Mouse (Mus musculus): ENCODE data around the gene Ubac2. TPM values are rescaled to one million over a fixed set of nuclear protein-coding genes. Genes with fewer than 3 reads are reported as not detected.
"Not testable (repeated sequence)": the region's sequence is repeated elsewhere in the genome, so short reads cannot be mapped to it uniquely, and the experiment has no call there.

Ubac2 gene
- polyA plus RNA-seq, 1 experiment from 2014 or later: 52.4 TPM

DNA sequence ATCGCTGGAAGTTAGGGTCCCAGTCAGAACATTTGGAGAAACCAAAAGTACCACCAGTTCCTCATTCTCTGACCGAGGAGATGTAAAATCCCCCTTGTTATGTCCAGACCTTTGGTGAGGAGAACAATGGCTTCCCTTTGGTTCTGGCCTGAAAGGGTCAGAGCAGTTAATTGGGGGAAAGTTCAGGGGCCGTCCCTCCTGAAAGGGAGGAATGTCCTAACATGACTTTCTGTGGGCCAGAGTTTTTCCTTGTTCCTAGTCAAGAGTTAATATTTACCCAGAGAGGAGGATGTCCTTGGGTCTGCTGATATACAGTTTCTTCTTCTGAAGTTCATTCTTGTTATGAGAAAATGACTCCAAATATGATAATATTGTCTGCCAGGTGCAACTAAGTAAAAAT is 189.6 kb downstream of the Ubac2 start:
- not testable (repeated sequence) for ATAC-seq (ENCODE audit: low FRiP score, low TSS enrichment); H3K9ac ChIP-seq (replicated peaks; ENCODE audit: low read length)
- WGBS: 54% methylated on average over 3 of the region's 3 CpGs

DNA sequence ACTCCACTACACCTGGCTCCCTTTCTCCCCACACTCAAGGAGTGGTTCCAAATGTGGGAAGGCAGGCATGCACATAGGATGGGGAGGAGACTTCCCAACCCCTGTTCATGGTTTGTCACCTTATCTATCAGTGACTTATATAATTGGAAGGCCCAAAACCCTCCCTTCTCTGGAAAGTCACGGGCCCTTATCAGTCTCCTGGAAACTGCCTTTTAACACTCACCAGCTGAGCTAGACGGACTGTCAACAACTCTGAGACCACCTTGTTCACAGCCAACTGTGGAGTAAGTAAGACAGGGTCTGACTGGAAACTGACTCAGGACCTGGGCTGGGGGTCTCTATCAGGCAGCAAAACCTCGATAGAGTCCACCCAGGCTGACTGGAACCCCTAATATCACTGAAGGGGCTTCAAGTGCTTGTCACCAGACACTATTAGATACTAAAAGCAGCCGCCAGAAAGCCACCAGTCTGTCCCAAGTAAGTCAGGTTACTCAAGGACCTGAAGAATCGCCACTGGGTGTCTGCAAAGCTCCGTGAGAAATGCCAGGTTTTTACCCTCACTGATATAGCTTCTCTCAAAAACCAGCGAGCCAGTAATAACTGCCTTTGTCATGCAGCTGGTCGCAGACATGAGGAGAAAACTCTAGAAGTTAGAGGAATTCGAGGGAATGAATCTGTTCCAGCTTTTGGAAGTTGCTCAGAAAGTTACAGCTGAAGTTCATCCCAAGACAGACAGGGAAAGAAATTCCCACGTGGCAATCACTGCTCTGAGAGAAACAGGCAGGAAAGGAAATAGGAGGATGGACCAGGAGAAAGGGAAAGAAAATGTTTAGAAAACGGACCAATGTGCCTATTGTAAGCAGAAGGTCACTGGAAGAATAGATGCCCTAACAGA is 190.6 kb downstream of the Ubac2 start:
- H3K27ac ChIP-seq (replicated peaks; ENCODE audit: low read depth, low read length): no peak overlapping the region
- no peaks in the 10 kb centered on the region for H3K4me1 ChIP-seq (ENCODE audit: control insufficient read depth, insufficient read depth, low read length)
- H3K4me2 ChIP-seq (ENCODE audit: low read length): no peak overlapping the region
- DNase-seq: no peak
- H3K27me3 ChIP-seq (ENCODE audit: control insufficient read depth, insufficient read depth, low read length): no peaks in the 10 kb centered on the region
- no peaks in the 10 kb centered on the region for H3K9me3 ChIP-seq (ENCODE audit: control insufficient read depth, low read length)
- 70% methylated on average over 11 of the region's 11 CpGs for WGBS
- no peaks in the 10 kb centered on the region for H3K36me3 ChIP-seq (ENCODE audit: control insufficient read depth, insufficient read depth, low read length)
- no peak overlapping the region for H3K9ac ChIP-seq (replicated peaks; ENCODE audit: low read length)
- ATAC-seq (ENCODE audit: low FRiP score, low TSS enrichment): no peak
- no peak overlapping the region for H3K4me3 ChIP-seq (replicated peaks; ENCODE audit: low read depth, low read length)

More for the DNA sequence above, 189.6 kb downstream of the Ubac2 start:
- DNase-seq; H3K4me1 ChIP-seq (ENCODE audit: control insufficient read depth, insufficient read depth, low read length); H3K36me3 ChIP-seq (ENCODE audit: control insufficient read depth, insufficient read depth, low read length); H3K27ac ChIP-seq (replicated peaks; ENCODE audit: low read depth, low read length); H3K4me3 ChIP-seq (replicated peaks; ENCODE audit: low read depth, low read length); H3K9me3 ChIP-seq (ENCODE audit: control insufficient read depth, low read length); H3K4me2 ChIP-seq (ENCODE audit: low read length); H3K27me3 ChIP-seq (ENCODE audit: control insufficient read depth, insufficient read depth, low read length): not testable (repeated sequence)

DNA sequence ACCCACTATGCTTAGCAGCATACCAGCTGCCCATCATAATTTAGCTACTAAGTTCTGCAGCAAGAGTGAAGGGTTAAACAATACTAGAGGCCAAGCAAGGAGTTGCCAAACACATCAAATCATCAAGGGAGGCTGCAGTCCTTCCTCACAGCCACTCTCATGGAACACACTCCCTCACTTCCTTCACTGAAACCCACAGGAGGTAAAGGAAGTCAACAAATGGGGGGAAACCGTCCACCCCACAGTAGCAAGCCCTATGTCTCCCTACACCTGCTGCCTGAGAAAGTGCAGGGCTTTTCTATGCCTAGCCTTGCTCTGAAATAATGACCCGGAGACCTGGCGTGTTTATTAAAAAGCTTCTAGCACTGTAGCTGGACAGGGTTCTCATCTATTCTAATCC is 191.5 kb downstream of the Ubac2 start:
- H3K27ac ChIP-seq (replicated peaks; ENCODE audit: low read depth, low read length): no peak overlapping the region
- no peak overlapping the region for H3K9ac ChIP-seq (replicated peaks; ENCODE audit: low read length)
- no peaks in the 10 kb centered on the region for H3K27me3 ChIP-seq (ENCODE audit: control insufficient read depth, insufficient read depth, low read length)
- no peak for ATAC-seq (ENCODE audit: low FRiP score, low TSS enrichment)
- H3K4me1 ChIP-seq (ENCODE audit: control insufficient read depth, insufficient read depth, low read length): no peaks in the 10 kb centered on the region
- H3K4me3 ChIP-seq (replicated peaks; ENCODE audit: low read depth, low read length): no peak overlapping the region
- H3K4me2 ChIP-seq (ENCODE audit: low read length): no peak overlapping the region
- H3K9me3 ChIP-seq (ENCODE audit: control insufficient read depth, low read length): no peaks in the 10 kb centered on the region
- 80% methylated on average over 3 of the region's 3 CpGs for WGBS
- no peak for DNase-seq
- no peaks in the 10 kb centered on the region for H3K36me3 ChIP-seq (ENCODE audit: control insufficient read depth, insufficient read depth, low read length)

Other genes with a start within 250 kb of the Ubac2 start
- gene Dock9, start 80.8 kb upstream of the Ubac2 start, polyA plus RNA-seq (2014; fragmentation: Nextera tagmentation; extraction: Ambion mirVana): 11.2 and 11.3 TPM in 2 replicates
- not detected in 2 replicates for gene Gpr18, start 37.2 kb downstream of the Ubac2 start, polyA plus RNA-seq (2014; fragmentation: Nextera tagmentation; extraction: Ambion mirVana)
- 0.67 and 0.72 TPM in 2 replicates for gene Gpr183, start 86.6 kb downstream of the Ubac2 start, polyA plus RNA-seq (2014; fragmentation: Nextera tagmentation; extraction: Ambion mirVana)
- not detected in 2 replicates for gene Timm8a2, start 156.1 kb downstream of the Ubac2 start, polyA plus RNA-seq (2014; fragmentation: Nextera tagmentation; extraction: Ambion mirVana)
- 86.9 and 124 TPM in 2 replicates for gene Tm9sf2, start 228.4 kb downstream of the Ubac2 start, polyA plus RNA-seq (2014; fragmentation: Nextera tagmentation; extraction: Ambion mirVana)

All from midbrain, embryonic 14.5 days (tissue).